Mouse (Mus musculus) brain, embryonic 14.5 days (tissue): Measurements from ENCODE around the gene Ggact.

Experiments
- CTCF ChIP-seq: fragments of 200-500 bp; IDR thresholded peaks from 2 replicates; pipeline ENCODE4 v1.5.1; 2012; ENCODE audit warnings: inconsistent platforms, mild to moderate bottlenecking, moderate library complexity, borderline replicate concordance; ENCODE audit not compliant: insufficient read depth, insufficient read length; ENCODE audit errors: extremely low read depth
- POLR2A ChIP-seq: fragments of 200-500 bp; IDR thresholded peaks from 2 replicates; pipeline ENCODE4 v1.6.1; 2012; ENCODE audit warnings: mild to moderate bottlenecking, inconsistent platforms, borderline replicate concordance; ENCODE audit not compliant: poor library complexity, insufficient read depth, insufficient read length, severe bottlenecking; ENCODE audit errors: extremely low read depth

GRCm38 (mm10) chr14:122881699-122882098 lies 31.9 kb downstream of the Ggact start:
- TF ChIP-seq CTCF (no peak), POLR2A (no peak)
